Mouse (Mus musculus): ENCODE results near the gene Rftn2.

DNA sequence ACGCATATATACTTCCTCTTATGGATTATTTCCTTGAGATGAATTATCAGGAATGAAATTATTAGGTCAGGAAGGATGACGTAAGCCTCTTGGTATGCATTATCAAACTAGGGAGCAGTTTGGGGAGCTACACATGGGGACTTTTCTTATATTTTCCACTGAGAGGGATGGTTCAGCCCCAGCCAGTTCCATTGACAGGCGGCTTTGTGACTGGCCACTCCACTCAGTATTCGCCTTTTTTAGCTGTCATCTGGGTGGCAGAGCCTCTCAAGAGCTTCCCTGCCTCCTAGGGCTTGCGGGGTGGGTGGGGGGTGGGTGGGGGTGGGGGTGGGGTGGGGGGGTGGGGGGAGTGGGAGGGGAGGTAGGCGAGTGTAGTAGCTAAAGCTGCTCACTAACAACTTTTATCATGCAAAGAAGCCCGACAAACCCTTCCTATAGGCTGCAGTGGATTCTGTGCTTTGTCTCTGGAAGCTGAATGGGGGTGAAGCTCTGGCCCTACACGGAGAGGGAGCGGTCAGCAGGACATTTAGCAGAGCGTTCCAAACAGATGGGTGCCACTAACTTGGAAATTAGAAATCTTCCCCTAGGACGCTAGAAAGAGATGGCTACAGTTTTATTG, 39.9 kb downstream of the Rftn2 start:
- TF ChIP-seq CTCF (IDR thresholded peaks at IDR 0.05; ENCODE audit: extremely low read depth, insufficient read depth, insufficient read length, insufficient replicate concordance) (no peak), POLR2A (IDR thresholded peaks at IDR 0.05; ENCODE audit: low read depth, low read length) (no peak)
